Mouse (Mus musculus) adrenal gland, adult 10 weeks (tissue): ENCODE measurements around the gene Tspan8. TPM values are rescaled to one million over a fixed set of nuclear protein-coding genes. Genes with fewer than 3 reads are reported as not detected.

Experiments
- polyA plus RNA-seq: library from polyadenylated mRNA; stranded (reverse); fragments of 350-450 nt; fragmentation: Illumina TruSeq; extraction: RNeasy Lipid Tissue Mini Kit (QIAGEN cat#74804); gene quantifications from one replicate; pipeline ENCODE4 v1.2.3, GENCODE M21; 2014; ENCODE audit warnings: low read depth, low replicate concordance

Tspan8 gene
- 6.6 TPM for polyA plus RNA-seq

DNA sequence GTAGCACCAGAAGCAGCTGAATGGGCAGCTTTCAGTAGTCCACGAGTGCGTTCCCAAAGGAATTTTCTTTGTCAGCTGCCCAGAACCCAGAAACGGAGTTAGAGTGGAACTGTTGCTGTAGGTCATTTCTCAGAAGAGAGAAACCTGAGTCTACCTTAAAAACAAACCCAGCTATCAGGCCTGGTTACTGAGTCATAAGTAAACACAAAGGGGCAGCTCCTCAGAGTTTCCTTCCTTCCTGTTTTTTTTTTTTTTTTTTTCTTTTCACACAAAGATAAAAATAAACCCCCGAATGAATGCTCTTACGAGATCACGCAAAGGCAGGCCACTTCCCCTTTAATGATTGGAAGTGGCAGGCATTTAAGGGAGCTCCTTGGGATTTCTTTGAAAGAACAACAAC, at the start of gene Tspan8:
TSS of gene Tspan8 (plus strand) at position 322 of the 400 bp plus-strand sequence.

Other genes starting within 250 kb of the Tspan8 start
- gene A930009A15Rik, start 246.8 kb upstream of the Tspan8 start, polyA plus RNA-seq, result not detected
- gene Lgr5, start 229.1 kb upstream of the Tspan8 start, polyA plus RNA-seq, result 41.7 TPM
- gene Ptprr, start 201.4 kb downstream of the Tspan8 start, polyA plus RNA-seq, result 3.3 TPM